Mouse (Mus musculus) heart, adult 11 months (tissue): Measurements from ENCODE around the gene Tsc22d1.

ENCODE experiments used
- DNase-seq: peaks from one replicate; pipeline ENCODE4 v3.0.0; 2022

Tsc22d1 gene

DNA sequence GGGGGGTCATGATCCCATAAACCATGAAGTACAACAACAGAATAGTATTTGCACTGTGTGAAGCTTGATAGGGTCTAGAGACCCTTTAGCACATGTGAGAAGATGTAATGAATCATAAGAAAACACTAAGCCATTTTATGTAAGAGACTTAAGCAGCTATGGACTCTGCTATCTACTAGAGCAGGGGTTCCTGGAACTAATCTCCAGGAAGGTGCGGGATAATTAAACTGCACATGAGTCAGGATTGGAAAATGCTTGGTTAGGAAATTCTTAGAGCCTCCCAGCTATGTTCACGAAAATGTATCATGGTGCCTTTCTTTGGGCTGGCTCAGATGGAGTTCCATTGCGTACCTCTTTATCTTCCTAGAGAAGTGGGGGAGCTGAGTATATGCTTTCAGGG, 106.5 kb downstream of the Tsc22d1 start:
- DNase-seq, result no peak

DNA sequence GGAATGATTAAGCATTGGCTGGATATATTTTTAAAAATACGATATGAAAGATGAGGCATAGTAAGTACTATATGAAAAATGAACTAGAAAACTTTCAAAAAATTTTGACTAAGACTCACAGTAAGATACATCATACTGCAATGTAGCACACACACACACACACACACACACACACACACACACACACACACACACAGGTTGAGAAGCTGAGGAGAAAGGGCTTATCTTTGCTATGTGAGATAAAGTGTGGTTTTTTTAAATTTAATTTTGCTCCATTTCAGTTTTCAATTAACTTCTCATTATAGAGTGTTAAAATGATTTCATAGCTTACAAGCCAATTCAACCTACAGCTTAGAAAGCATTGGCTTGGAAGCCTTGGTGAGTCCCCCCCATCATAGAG, 108.6 kb downstream of the Tsc22d1 start:
- no peak for DNase-seq

DNA sequence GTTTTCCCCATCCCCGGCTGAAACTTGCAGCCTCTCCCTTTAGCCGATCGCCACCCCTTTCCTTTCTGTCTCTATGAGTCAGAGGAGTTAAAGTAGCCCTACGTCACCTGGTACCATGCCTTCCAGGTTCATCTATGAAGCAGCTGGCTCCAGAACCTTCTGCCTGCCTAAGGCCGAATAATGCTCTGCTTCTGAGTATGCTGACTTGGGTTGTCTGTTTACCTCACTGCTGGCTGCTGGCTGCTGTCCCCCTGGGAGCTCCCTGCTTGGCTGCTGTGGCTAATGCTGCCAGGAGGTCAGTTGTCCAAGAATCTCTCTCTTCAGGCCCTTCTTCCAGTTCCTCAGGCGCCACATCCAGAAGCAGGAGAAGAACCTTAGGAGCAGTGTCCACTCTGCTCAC, 111.7 kb downstream of the Tsc22d1 start:
- DNase-seq, result peak; percentile 95

DNA sequence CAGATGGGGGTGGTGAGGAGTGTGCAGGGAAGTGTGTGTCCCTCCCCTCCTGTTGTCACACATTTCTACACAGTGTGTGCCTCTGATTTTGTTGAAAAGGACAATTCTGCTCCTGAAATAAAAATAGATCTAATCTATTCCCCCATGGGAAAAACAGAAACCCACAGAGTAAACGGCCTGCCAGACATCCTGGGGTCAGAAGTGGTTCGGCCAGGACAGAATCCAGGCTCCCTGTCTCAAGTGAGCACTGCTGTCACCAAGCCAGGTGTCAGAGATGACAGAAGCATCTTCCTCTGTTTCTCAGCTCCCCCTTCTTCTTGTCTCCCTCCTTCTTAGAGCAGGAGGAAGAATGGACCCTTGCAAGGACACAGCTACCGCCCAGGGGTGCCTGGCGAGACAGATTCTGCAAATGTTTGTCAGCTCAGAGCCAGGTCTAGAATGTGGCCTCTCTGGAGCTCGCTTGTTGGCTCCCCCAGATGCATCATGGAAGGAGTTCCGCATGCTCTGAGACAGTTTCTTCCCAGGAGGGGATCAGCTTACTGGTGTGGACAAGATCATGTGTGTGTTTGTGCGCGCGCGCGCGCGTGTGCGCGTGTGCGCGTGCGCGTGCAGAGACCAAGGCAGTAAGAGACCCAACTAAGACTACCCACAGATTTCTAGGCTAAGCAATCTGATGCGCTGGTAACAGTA, 112.4 kb downstream of the Tsc22d1 start:
- peak; percentile 95 for DNase-seq

DNA sequence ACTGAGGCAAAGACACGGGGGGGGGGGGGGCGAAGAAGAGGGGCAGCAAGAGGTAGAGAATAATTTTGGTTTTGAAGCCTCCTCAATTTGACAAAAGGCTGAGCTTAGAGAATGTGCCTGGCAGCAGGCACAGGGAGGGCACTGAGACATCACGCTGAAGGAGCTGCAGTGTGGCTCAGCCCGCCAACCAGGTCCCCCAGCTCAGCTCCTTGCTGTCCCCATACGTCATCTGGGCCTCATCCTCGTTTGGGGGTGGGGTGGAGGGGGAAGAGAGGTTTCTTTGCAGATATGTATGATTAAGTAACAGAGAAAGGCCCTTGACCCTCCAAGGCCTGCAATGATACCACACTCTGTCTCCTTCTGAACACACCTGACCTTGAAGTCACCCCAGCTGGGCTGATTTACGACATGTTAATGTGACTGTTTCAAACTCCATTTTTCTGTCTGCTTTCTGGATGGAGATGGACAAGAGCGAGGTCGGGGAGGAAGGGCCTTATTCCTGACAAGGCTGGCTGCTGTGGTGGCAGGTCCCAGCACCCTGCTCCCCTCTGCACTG, 113.1 kb downstream of the Tsc22d1 start:
- DNase-seq, result no peak

DNA sequence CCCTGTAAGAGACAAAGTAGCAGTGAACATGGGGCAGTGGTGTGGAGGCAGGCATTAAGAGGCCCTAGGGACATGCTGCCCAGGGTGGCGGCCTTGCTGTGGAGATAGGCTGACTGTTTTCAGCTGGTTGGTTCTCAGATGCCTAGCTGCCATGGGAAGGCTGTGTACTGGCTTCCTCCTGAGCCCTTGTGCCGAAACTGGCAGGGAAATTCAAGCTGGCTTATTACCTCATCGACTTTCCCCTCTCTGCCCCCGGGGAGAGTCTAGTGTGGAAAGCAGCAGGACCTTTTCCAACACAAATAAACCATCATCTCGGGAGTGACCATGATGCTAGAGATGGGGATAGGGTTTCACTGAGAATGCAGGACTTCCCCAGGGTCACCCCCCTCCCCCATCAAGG, 113.9 kb downstream of the Tsc22d1 start:
- peak; percentile 96 for DNase-seq

DNA sequence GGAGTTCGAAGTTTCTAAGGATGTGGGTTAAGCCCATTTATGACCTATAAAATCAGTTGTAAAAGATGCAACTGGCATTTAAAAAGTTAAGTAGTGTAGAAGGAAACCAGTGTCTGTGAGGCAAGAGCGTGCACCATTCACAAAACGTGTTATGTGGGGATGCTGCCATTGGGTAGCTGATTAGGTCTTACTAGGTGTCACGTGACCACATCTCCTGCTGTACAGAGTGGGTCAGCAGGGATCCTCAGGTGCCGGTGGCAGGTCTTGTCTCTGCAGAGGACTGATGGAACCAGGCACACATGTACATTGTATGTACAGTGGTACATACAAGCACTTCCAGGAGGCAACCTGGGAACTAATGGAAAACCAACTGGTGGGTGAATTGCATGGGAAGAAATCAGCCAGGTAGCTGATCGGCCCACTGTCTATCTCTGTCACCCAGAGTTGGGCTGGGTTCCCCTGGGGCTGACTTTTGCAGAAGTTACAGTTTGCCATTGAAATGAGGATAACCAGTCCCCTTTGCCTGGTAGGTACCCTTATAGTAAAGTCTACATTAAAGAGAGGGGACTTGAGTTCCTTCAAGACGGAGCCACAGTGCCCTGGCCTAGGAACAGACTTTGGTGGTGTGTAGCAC, 116.4 kb downstream of the Tsc22d1 start:
- DNase-seq, result no peak

DNA sequence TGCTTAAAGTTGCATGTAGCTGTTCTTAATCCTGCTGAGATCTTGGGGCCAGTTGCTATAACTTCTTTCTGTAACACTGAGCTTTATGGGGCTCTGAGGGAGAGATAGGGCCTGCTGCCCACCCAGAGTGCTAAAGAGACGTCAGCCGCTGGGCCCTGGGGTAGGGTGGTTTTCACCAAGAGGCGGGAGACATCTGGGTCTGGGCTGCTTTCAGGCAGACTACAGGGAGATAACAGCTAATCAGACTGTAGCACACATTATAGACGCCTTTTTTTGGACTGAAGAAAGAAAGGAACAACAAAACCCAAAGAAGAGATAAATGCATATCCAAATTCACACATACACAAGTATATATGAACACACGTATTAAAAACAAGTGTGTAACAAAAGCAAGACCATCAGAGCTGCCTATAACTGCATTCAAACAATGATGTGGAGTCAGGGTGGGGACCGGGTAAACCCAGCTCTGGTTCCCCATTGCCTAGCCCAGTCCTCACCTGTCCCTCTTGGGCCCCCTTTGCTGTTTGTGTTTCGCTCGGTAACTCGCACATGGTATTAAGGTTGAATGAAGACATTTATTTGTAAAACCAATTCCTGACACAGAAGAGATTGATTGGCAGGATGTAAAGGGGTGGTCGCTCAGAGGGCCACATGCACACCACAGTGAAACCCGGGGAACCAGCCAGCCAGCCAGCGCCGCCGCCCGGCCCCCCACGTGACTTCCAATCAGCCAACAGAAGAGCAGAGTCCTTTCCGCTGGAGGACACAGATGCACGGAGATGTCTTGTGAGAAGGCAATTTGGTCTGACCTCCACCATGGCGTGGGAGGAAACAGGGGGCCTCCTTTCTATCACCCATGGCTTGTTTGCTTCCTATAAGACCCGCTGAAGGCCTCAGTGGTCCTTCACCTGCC, 117.8 kb downstream of the Tsc22d1 start:
- no peak for DNase-seq

DNA sequence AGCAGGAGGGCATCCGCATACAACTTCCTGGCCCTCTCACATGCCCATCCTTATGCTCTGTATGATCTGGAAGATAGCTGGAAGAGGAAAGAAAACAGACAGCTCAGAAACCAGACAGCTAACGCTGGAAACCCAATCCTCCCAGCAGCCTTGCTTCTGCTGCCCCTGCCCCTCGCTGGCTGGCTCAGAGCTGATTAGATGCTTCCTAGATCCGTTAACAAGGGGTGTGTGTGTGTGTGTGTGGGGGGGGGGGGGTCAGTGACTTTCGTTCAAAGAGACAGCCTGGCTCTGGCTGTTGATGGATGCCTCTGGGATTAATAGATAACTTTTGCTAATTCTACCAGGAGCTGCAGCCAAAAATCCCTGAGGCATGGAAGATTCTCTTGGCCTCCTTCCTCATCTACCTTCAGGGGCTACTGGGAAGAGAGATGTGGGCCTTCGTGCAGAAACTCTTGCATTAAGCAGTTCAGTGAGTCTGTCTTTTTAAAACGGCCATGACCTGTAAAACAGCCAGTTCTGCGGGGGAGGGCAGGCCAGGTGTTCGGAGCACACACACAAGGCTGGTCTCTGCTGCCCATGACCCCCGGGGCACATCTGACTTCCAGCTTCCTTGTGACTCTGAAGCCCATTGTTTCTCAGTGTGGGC, 118.5 kb downstream of the Tsc22d1 start:
- DNase-seq, result no peak

DNA sequence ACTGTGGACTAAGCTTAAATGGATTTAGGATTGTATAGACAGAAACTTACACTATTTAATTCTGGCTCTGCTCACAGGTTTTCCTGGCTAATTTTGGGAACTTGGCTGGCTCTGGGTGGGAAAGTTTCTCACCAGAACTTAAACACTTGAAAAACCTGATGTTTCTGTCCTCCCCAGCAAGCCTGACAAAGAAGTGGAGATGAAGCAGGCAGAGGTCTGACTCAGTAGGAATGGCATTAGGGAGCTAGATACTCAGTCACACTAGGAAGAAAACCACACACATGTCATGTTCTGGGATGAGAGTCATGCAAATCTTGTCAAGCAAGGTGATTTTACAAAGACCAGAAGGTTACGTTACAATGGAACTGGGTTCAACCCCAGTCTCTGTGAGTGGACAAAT, 120.3 kb downstream of the Tsc22d1 start:
- no peak for DNase-seq

DNA sequence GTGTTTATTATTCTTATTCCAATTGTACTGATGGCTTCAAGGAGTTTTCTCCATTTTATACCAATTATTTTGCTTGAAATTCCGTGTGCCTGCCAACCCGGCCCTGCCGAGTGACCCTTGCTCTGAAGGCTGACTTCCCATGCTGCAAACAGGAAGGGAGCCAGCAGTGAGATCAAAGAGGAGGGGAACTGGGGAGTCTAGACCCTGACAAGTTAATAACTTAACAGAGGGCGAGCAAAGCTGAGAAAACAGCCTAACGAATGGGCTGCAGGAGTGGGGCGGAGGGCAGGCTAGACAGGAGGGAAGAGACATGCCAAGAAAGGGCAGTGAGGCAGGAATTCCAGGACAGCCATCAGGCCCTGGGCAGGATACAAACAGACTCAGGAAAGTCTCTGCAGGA, 122.2 kb downstream of the Tsc22d1 start:
- DNase-seq, result no peak

DNA sequence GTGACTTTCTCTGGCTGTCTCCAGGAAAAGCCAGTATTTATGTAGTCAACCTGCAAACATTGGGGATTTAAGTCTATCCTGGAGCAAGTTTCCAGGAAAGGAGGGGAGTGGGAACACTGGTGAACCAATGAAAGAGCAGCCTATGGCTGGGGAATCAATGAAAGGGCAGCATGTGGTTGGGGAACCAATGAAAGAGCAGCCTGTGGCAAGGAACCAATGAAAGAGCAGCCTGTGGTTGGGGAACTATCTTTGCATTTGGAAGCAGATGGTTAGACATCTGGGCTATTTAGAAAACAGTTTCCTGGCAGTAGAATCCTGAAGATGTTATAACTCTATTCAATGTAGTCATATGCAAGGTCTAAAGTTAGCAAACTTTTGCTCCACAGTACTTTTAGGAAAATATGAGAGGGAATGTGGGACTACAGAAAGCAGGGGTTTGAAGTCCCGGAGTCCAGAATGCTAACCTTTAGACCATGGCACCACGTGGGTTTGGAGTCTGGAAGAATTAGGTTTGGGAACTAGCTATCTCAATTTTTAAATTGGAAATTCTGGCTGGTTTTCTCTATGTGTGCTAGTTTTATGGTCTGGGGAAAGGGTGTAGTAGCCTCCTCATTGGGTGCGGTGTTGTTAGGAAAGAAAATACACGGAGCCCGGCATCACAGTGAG, 125.4 kb downstream of the Tsc22d1 start:
- no peak for DNase-seq

DNA sequence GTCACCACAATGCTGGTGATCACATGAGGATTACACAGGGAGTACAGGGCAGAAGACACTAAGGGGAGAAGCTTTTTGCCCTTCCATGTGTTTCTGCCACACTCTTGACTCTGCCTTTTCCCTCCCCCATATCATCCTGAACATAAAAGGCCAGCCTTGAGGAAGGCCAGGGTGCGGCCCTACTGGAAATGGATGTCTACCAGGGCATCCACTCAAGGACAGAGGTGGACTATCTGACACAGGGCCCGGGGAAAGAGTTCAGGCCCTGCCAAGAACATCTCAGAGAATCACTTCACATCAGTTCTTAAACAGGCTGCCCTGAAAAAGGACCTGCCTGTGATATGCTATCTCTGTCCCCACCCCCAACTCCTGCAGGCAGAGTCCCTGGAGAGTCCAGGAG, 126.6 kb downstream of the Tsc22d1 start:
- DNase-seq, result no peak

DNA sequence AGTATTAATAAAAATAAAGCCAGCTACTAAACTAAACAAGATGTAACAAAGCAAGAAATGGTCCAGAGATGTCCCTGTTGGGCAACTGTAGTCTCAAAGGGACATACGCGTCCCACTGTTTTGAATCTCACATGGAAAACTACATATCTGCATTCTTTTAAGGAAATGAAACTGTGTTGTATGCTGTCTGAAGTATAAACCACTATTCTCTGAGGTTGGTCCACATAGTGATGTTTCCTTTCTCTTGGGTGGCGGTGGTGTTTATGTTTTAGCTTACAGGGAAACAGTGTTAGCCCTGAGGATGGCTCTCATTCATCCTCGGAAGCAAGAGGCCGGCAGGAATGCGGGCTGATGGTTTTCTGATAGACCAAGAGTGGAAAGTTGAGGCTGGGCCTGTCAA, 129.4 kb downstream of the Tsc22d1 start:
- no peak for DNase-seq

DNA sequence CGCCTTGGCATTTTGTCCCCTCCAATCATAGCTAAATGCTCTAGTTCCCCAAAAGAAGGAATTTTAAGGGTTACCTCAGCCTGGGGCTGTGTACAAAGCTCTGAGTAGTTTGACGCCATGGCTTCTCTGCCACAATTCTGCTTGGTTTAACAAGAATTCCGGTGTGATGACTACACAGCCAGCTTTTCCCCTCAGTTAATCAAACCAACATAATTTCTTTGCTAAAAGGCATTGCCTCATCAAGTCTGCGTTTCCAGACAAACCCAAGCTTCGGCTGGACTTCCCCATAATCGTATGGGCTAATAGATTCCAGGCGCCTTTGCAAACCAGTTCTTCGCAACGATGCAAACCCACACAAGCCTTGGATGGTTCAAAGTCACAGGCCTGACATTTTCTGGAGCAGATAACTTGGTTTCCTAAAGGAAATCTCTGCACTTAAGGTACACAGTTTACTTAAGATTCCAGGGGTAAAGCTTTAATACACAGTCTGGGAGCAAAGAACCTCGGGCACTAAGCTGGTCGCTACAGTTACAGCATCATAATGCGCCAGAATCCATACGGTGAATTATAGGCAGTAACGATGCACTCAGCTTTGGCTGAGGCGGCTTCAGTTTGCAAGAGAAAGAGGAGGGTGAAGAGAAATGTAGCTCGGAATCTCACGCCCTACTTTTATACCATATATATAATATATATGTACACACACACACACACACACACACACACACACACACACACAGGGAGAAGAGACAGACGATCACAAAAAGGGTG, 140.7 kb downstream of the Tsc22d1 start:
- DNase-seq, result no peak

DNA sequence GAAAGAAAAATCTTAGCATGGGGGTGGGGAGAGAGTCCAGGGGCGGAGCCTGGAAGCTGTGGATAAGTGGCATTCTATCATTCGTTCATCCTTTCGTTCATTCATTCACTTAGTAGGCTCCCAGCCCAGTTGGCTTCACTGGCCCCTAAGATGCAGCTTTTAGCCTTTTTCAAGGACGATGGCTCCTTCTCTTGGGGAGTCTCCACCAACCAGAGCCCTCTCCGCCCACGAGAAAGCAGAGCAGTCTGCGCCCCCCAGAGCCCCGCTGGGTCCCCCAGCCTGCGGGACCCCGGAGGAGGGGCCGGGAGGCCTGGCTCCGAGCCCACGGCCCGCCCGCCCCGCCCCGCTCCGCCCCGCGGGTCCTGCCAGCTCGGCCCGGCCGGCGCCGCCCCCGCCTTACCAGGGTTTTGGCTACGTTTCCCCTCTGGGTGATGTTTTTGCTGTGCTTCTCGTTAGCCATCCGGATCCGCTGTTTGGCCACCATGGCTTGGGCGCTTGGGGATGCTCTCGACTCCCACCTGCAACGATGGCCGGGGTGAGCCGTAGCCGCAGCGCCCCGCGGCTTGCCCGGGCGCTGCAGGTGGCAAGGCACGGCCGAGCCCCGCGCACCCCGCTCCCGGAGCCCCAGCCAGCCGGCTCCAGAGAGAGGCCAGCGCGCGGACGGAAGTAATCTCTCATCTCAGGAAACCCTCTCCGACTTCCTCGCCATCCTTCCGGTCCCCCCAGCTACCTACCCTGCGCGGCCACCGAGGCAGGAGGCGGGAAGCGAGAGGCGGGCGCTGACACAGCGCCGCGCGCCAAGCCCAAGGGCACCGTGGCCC, 141.5 kb downstream of the Tsc22d1 start:
- peak; percentile 96 for DNase-seq

DNA sequence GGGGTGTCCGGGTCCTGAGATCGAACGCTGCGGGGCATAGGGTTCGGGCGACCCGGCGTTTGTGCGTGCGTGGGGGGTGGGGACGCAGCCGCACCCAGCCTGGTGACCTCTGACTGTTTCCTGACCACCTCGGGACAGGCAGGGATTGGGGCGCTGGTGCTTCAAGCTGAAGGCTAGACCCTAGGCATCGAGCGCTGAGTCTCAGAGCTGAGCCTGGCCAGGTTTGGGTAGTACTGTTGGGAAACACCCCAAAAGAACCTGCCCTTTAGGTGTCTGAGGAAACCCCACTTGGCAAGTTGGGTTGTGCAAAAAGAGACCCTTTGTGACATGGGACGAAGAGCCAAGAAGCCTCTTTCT, 142.1 kb downstream of the Tsc22d1 start, which contains the start of gene Serp2:
TSS of gene Serp2 (minus strand) at position 38 of the 357 bp plus-strand sequence.
- DNase-seq, result no peak
